Mouse (Mus musculus) MEL (cell line): ENCODE measurements around the gene Kif15.

Source experiments
- ELF1 ChIP-seq: IDR thresholded peaks from 2 replicates; pipeline ENCODE4 v1.6.1; 2014; ENCODE audit warnings: low read depth, mild to moderate bottlenecking, inconsistent platforms, low read length, improper control_type of control experiment, moderate library complexity
- GATA1 ChIP-seq: IDR thresholded peaks from 2 replicates; pipeline ENCODE4 v1.6.1; 2011; ENCODE audit warnings: low read depth, low read length, improper control_type of control experiment
- MXI1 ChIP-seq: IDR thresholded peaks from 2 replicates; pipeline ENCODE4 v1.6.1; 2011; ENCODE audit warnings: mild to moderate bottlenecking, low read depth, low read length, improper control_type of control experiment
- MYC ChIP-seq: IDR thresholded peaks from 2 replicates; pipeline ENCODE4 v1.6.1; 2011; ENCODE audit warnings: low read depth, mild to moderate bottlenecking, low read length, improper control_type of control experiment, moderate library complexity
- POLR2A ChIP-seq, 2 experiments: IDR thresholded peaks; 2 replicates each; pipeline ENCODE4 v1.6.1; 2011 to 2012; ENCODE audit warnings: low read length in 2 of 2, mild to moderate bottlenecking in 2 of 2, control low read depth in 1 of 2, improper control_type of control experiment in 1 of 2, low read depth in 1 of 2, moderate library complexity in 1 of 2; ENCODE audit not compliant: control insufficient read depth in 1 of 2, insufficient read depth in 1 of 2, poor library complexity in 1 of 2
- SIN3A ChIP-seq: IDR thresholded peaks from 2 replicates; pipeline ENCODE4 v1.6.1; 2012; ENCODE audit warnings: low read length, improper control_type of control experiment, inconsistent platforms

- peak; percentile 47 to 91 for TF ChIP-seq POLR2A (IDR thresholded peaks at IDR 0.05; ENCODE audit: control insufficient read depth in 1 of 2, insufficient read depth in 1 of 2, low read depth in 1 of 2, low read length in 2 of 2, poor library complexity in 1 of 2)
- peak; percentile 83 for TF ChIP-seq MXI1
- peak; percentile 80 for TF ChIP-seq ELF1
- peak; percentile 85 for TF ChIP-seq SIN3A
- no peak for TF ChIP-seq GATA1
- TF ChIP-seq MYC = no peak; the same call in 1 of the 2 replicates
Observed at GRCm38 (mm10) chr9:122950643-122951475, at the start of gene Kif15, which contains the start of gene 1110059G10Rik.
